Mouse (Mus musculus): Measurements from ENCODE around the gene Tspyl3.
"Not testable (repeated sequence)": the region's sequence is repeated elsewhere in the genome, so short reads cannot be mapped to it uniquely, and the experiment has no call there.

The Tspyl3 gene

DNA sequence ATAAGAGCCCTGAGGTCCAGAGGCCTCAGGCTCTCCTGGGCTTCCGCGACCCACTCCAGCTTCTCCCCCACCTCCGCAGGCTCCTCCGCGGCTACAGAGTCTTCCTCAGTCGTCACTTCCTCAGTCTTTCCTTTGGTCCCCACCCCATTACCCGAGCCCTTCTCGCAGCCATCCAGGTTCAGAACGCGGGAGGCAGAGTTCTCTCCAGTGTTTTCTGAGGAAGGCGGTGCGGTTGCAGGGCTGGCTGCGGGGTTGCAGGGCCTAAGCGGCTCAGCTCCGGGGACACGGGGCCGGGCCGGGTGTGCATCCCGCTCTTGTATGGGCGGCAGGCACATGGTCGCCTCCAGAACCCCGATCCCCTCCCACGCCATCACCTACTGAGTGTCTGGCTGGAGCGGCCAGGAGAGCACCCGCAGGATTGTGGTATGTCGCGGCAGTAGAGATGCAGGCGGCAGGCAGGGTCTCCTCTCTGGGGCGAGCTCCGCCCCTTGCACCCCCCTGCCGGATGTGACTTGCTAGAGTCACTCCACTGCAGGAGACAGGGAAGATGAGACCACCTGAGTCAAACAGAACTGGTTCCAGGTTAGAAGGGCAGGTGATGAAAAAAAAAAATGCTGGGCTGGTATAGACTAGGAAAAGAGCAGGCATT is at the start of gene Tspyl3:
Tspyl3 (minus strand) TSS at position 496 of the 649 bp plus-strand sequence.
- no peak for DNase-seq (ENCODE audit: low read depth, low spot score)

DNA sequence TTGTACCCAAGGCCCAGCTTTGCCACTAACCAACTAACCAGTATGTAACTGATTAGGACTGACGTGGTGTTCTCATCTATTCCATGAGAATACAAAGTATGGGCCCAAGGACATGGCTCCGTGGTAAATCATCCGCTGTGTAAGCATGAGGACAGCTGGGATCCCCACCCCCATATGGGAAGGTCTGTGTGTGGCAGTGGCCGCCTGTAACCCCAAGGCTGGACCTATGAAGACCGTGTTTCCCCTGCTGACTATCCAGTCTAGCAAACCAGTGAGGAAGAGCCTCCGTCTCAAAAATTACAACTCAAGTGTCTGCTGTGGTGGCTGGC is 49.6 kb upstream of the Tspyl3 start:
- DNase-seq (ENCODE audit: low read depth, low spot score), result no peak

DNA sequence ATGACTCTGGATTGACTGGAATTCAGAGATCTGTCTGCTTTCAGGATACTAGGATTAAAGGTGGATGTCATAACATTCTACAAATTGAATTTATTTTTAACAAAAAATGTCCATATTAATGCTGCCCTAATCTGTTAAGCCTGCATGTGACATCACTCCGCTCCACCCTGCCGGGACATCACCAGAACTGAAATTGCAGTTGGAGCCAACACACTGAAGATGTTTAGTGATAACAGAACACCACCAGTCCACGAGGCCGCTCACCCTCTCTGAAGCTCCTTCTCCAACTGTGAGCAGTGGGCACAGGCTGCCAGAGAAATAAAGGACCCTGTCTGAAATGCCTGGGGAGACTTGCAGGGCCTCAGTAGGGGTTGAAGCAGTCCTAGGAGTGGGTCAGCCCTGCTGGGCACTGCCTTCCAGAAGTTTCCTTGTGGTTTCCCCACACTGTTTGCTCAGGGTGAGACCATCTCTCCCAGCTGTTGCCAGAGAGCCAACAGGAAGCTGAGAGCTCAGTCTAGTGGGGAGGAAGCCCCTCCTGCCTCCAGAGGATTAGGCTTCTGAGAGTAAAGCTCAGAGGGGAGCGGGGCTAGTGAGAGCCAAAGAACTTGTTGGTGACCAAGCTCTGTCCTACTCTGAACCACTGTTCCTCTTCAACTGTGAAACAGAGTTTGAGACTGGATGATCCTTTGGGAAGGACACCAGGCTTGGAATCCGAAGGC is 49.1 kb upstream of the Tspyl3 start:
- DNase-seq (ENCODE audit: low read depth, low spot score), result not testable (repeated sequence)

DNA sequence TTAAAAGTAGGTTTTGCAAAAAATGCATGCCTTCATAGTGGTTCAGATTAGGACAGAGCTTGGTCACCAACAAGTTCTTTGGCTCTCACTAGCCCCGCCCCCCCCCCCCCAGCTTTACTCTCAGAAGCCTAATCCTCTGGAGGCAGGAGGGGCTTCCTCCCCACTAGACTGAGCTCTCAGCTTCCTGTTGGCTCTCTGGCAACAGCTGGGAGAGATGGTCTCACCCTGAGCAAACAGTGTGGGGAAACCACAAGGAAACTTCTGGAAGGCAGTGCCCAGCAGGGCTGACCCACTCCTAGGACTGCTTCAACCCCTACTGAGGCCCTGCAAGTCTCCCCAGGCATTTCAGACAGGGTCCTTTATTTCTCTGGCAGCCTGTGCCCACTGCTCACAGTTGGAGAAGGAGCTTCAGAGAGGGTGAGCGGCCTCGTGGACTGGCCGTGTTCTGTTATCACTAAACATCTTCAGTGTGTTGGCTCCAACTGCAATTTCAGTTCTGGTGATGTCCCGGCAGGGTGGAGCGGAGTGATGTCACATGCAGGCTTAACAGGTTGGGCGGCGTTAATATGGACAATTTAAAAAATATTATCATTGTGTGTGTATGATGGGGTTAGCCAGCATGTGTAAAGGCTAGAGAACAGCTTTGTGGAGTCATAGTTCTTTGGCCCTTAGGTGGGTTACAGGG is 45.1 kb upstream of the Tspyl3 start:
- DNase-seq (ENCODE audit: low read depth, low spot score), result not testable (repeated sequence)

DNA sequence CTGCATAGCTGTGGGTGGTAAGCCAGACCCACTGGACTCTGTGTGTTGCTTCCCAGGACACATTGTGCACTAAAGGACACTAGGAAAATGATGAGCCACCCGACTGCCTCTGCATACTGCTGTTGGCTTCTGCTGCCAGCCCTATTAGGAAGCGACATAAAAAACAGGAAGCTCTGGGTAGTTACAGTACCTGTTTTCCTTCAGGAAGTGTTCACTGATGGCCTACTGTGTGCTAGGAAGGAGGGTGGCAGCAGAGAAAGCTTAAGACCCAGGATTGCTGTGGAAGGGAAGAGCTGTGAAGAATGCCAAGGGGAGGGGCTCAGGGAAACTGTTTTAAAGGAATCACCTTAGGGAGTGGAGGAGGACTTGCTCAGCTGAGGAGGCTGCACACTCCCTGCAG is 42.1 kb upstream of the Tspyl3 start:
- no peak for DNase-seq (ENCODE audit: low read depth, low spot score)

DNA sequence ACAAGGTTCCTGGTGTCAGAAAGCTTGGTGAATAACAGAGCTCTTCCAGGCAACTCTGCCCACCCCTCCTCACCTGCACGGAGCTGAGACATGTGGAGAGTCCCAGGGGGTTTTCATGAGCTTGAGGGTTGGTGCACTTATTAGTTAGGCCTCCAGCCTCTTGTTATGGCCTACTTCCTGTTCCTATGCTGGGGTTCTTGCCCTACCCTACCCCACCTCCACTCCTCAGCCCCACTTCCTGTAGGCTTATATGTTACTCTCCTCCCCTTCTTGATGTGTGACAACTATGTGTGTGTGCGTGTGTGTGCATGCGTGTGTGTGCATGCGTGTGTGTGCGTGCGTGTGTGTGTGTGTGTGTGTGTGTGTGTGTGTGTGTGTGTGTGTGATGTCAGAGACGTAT is 37.8 kb upstream of the Tspyl3 start:
- no peak for DNase-seq (ENCODE audit: low read depth, low spot score)

DNA sequence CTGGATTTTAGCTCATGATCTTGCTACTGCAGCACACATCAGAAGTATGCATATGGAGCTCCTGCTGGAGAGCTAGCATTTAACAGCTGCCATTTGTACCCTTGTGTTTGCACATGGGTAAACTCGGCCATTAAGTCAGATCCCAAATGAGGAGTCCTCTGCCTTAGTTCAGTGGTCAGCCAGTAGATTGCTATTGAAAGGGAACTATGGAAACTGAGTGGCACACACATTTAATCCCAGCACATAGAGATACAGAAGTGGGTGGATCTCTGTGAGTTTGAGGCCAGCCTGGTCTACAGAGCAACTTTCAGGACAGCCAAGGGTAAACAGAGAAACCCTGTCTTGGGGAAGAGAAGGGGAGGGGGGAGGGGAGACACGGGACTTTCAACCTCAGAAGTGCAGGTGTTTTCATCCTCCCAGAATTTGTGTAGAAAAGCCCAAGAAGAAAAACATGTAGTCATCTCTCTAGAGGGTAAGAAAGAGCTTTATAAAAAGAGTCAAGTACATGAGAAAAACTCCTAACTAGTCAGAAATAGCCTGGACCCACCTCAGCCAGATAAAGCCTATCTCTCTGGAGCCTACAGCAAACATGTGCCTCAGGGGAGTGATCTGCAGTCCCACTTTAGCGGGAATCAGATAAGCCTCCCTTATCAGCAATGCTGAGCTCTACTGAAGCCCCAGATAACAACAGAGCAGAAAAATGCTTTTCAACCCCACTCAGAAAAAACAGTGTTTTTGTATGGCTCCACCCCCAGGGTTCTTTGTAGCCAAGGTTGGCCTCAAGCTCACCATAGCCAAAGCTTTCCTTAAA is 34.8 kb upstream of the Tspyl3 start:
- no peak for DNase-seq (ENCODE audit: low read depth, low spot score)

DNA sequence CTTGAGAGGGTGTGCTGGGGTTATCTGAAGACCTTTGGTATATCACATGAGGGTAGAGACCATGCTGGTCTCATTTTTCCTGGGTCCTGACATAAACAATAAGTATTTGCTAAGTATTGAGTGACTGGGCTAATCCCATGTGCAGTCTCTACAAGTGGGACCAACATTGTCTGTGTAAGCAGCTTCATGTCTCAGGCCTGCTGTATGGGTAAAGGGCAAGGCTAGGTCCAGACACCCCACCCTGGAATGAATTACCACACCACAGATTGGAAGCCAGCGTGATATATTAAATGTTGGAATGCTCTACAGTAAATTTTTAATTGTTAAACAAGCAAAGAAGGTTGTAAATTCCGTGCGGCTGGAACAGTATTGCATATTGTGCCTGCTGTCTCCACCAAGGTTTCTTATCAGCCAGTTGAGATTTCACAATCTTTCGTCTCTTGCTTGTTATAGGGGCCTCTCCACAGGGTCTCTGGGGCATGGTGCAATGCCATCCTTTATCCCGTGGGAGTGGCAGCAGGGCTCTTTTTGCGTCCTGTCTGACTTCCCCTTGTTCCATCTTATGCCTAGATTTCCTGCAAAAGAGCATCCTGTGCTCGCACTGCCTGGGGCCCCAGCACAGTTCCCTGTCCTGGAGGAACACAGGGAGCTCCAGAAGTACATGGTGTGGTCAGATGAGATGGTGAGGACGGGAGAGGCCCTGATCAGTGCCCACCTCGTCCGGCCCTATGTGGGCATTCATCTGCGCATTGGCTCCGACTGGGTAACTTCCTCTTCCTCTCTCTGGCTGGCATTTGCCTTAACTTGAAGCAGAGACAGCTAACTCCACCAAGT is 34.0 kb upstream of the Tspyl3 start:
- DNase-seq (ENCODE audit: low read depth, low spot score), result no peak

DNA sequence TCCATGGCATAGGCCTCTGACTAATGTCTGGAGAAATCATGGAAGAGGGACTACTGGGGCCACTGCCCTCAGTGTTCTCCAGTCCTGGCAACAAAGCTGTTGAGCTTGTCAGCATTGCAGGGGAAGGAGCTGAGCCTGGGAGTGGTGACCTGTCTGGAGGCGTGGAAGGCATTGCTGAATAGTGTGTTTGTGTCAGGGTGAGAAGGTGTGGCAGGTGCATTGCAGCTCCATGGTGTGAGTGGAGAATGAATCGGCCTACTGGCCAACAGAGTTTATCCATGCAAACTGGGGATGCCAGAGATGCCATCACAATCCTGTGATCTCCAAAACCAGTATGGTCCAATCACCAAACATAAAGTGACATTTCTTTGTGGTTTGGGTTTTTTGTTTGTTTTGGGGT is 31.4 kb upstream of the Tspyl3 start:
- no peak for DNase-seq (ENCODE audit: low read depth, low spot score)

DNA sequence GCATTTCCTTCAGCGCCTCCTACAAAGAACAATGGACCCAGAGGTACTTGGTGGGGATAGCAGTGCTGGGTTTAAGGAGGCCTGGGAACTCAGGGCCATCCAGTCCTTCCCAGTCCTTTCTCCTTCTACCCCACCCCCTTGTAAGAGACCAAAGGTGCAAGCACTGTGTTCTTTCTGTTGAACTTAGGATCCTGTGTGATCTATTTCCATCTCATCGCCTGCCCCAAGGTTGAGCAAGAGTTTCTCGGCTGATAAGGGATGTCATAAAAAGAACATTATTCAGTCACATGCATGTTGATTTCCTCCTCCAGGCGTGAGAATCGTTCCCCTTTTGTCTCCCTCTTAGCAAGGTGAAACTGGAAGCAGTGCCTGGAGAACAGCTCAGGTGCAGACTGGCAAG is 24.5 kb upstream of the Tspyl3 start:
- no peak for DNase-seq (ENCODE audit: low read depth, low spot score)

DNA sequence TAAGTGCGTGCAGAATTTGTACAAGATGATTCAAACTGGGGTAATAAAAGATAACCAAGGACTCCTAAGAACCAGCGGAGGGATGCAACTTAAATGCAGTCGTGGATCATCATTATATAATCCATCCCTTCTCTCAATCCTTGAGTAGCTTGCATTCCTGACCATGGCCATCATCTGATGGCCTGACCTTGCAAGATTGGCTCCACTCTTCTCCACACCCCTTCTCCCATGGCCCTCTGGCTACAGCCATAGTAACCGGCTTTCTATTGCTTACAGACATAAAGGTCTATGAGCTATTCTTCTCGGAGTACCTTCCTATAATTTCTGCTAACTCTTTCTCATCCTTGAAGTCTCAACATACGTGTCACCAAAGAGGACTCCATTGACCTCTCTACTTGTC is 16.9 kb upstream of the Tspyl3 start:
- no peak for DNase-seq (ENCODE audit: low read depth, low spot score)

DNA sequence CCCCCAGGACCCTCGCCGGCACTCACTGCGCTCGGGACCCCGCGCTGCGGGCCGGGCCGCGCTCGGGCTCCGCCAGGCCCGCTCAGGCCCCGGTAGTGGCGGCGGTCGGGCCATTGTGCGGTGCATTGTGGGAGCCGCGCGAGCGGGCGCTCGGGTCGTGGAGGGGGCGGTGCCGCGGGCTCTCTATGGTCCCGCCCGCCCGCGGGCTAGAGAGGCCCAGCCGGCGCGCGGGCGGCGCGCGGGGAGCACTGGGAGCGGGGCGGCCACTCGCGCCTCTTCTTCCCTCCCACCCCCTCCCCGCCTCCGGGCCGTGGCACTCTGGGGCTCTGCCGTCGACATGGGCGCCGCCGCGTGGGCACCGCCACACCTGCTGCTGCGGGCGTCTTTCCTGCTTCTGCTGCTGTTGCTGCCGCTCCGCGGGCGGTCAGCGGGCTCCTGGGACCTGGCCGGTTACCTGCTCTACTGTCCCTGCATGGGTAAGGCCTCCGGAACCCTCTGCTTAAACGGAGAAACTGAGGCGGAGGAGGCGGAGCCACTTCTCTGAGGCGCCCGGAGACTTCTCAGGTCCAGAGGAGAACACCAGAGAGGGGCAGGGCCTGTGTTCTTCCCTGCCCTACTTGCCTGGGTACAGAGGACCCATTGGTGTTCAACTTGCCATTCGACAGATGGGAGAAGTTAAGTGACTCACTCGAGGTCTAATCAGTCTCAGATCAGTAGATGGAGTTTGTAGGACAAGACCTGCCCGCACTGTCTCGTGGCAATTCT is 16.2 kb upstream of the Tspyl3 start, which contains the start of the genes Plagl2 and Pofut1:
Plagl2 (minus strand) TSS at position 177 of the 765 bp plus-strand sequence.
Pofut1 (plus strand) TSS at position 284 of the 765 bp plus-strand sequence.
- peak; percentile 79 for DNase-seq (ENCODE audit: low read depth, low spot score)

DNA sequence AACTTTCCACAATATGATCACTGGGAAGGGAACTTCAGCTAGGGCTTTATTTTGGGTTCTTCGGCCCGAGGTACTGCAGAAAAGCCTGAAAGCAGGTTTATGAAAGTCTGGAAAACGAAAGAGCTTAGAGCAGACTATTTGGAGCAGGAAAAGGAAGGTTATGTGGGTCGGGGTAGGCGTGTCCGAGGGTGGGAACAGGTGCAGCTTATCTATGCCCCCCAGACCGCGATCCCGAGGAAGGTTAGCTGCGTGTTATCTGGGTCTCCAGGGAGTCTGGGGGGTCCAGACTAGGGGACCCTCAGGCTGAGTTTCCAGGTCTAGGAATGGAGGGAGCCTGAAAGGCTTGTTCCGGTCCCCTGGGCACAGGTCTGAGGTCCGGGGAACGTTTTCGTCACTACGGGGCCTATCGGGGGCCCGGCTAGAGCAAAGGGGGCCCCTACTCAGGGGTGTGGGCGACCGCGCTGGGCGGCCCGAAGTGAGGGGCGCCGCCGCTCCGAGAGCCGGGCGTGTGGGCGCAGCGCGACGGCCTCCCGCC is 15.5 kb upstream of the Tspyl3 start:
- no peak for DNase-seq (ENCODE audit: low read depth, low spot score)

DNA sequence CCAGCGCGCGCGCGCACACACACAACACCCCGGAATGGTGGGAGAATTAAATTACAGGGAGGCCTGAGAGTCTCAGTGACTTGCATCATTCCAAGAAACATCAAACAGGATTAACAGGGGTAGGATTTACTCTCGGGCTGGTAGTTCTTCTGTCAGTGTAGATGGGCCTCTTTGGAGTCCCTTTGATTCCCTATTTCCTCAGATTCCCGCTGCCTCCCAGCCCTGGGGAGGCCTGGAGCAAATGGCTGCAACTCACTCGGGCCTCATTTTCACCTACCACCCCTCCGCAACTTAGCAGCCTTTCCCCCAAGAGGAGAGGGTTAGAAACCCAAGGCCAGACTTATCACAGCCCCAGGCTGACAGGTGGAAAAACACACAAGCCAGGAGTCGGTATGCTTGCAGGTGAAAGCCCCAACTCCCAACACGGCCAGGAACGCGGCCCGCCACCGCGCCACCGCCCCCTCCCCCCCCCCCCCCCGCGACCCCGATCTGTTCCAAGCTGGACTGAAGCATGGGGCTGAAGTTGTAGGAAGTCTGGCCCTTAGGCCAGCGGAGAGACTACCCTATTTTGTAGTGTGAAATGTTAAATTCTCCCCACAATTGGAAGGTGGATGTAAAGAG is 14.7 kb upstream of the Tspyl3 start:
- DNase-seq (ENCODE audit: low read depth, low spot score), result no peak

DNA sequence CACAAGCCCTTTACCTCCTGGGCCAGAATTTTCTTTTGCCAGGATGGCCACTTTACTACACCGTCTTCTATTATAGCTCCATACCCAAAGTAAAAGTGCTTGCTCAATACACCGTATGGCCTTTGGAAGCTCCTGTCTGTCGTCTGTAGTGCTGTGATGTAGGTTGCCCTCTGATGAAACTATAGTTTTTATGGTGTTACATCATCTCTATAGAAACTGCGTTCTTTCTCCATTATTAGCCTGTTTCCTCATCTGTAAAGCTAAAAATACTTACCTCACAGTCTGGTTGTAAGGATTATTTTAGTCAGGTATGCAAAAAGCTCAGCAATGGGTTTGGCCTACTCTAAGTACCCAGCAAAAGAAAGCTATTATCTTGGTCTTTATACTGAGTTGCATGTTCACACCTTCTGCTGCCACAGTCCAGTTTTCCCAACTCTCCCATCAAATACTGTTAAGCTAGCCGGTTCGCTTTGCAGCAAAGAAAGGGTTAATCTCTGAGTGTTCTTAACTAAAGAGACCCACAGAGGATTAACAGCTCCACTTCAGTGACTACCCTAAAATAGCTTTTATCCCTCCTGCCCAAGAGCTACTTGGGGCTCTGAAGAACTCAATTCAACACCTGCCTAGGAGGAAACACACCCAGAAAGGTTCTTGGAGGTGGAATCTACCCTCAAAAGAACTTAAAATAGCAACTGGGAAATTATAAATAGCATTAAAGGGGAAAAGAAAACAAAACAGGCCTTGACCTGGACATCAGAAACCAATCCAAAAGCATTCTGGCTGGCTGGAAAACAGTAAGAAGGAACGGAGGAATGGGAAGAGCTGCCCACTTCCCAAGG is 14.0 kb upstream of the Tspyl3 start:
- DNase-seq (ENCODE audit: low read depth, low spot score), result no peak

DNA sequence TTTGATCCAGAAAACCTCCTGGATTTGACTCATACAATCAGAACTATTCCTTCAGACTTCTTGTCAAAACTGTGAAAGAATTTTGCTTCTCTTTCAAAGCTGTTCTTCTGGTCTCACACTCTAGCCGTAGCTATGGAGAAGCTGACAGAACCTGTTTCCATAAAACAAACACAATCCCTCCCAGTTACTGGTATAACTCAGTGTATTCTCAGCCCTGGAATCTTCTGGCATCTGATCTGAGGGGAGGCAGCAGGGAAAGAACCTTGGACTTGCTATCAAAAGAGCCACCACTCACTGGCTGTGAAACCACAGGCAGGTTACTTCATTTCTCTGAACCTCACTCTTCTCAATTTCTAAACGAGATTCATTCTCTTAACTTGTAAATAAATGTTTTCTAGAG is 13.2 kb upstream of the Tspyl3 start:
- no peak for DNase-seq (ENCODE audit: low read depth, low spot score)

DNA sequence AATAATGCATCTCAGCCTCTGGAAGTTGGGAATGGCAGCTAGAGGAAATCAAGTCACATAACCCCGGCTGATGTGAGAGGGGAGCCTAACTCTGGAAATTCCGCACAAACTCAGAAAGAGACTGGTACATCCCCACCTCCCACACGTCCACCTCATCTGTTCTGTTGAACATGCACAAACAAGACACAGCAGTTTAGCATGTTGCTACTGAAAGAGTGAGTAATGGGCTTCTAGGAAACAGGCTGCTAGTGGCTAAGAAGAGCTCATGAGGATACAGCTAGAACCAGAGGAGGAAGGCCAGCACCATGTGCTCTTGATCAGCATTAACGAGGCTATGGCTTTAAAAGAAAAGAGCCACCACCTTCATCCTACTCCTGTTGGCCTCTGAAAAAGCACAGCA is 12.7 kb upstream of the Tspyl3 start:
- no peak for DNase-seq (ENCODE audit: low read depth, low spot score)

DNA sequence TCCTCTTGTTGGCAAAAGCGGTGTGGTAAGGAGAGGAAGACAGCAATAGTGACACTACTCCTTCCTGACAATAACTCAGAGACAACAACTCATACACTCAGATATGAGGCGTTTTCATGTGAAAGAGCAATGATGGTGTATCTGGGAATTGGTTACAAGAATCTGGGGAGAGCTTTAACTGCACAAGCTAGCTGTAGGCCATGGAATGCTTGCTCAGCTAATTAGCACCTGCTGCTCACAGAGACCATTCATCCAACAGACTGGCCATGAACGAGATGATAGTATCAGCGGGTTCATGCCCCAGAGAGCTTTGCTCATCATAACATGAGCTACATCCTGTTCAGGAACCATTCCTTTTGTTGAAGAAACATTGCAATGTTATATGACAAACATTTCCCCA is 12.0 kb upstream of the Tspyl3 start:
- DNase-seq (ENCODE audit: low read depth, low spot score), result no peak

DNA sequence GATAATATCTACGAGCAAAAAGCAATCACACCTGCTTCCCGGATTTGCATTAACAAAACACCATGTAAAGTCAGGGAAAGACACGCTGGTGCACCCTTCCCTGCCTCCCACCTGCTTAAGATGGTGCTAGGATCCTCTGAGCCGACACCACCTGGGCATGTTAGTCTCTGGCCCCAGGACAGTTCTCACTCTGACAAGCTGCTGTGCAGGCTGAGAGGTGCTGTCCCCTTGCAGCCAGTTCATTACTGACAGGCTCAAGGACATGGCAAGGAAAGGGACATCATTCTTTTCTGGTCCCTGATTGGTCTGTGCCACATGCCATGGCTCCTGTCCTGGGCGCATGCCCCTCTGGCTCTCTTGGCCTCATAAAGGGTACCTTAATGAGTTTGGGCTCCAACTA is 3.3 kb upstream of the Tspyl3 start:
- no peak for DNase-seq (ENCODE audit: low read depth, low spot score)
